Mouse (Mus musculus) lung, postnatal 0 days (tissue): Measurements from ENCODE around the gene Mrps10. TPM values are rescaled to one million over a fixed set of nuclear protein-coding genes. Genes with fewer than 3 reads are reported as not detected.

Experiments
- ATAC-seq: fragments of 200-750 bp; cut with Nextera tagmentation; 2 replicates; pipeline ENCODE4 v1.8.0; 2017; ENCODE audit warnings: moderate library complexity
- DNase-seq: peaks from one replicate; pipeline ENCODE4 v3.0.0-alpha.2; 2016; ENCODE audit warnings: low spot score
- H3K27ac ChIP-seq: fragments of 300-500 bp; sonication (generic); 2 replicates; pipeline ENCODE4 v1.5.1; 2014; ENCODE audit warnings: antibody characterized with exemption, mild to moderate bottlenecking, low read length, mixed read lengths
- H3K27me3 ChIP-seq: fragments of 300-500 bp; sonication (generic); replicated peaks from 2 replicates; pipeline ENCODE4 v1.6.1; 2014; ENCODE audit warnings: low read length, mixed read lengths; ENCODE audit not compliant: insufficient read depth
- H3K36me3 ChIP-seq: fragments of 300-500 bp; sonication (generic); 2 replicates; pipeline ENCODE4 v1.6.1; 2014; ENCODE audit warnings: low read length, mixed read lengths; ENCODE audit not compliant: insufficient read depth
- H3K4me1 ChIP-seq: fragments of 300-500 bp; sonication (generic); 2 replicates; pipeline ENCODE4 v1.6.1; 2014; ENCODE audit warnings: antibody characterized with exemption, low read depth, low read length, mixed read lengths; ENCODE audit not compliant: insufficient read depth
- H3K4me2 ChIP-seq: fragments of 300-500 bp; sonication (generic); replicated peaks from 2 replicates; pipeline ENCODE4 v1.6.1; 2014; ENCODE audit warnings: low read depth, mild to moderate bottlenecking, low read length, moderate library complexity, mixed read lengths
- H3K4me3 ChIP-seq: fragments of 300-500 bp; sonication (generic); 2 replicates; pipeline ENCODE4 v1.5.1; 2014; ENCODE audit warnings: low read depth, low read length
- H3K9ac ChIP-seq: fragments of 300-500 bp; sonication (generic); replicated peaks from 2 replicates; pipeline ENCODE4 v1.6.1; 2014; ENCODE audit warnings: low read depth, mild to moderate bottlenecking
- H3K9me3 ChIP-seq: fragments of 300-500 bp; sonication (generic); 2 replicates; pipeline ENCODE4 v1.6.1; 2016; ENCODE audit warnings: low read length, mixed read lengths
- CTCF ChIP-seq: IDR thresholded peaks from 2 replicates; pipeline ENCODE4 v1.5.1; 2016; ENCODE audit warnings: antibody characterized with exemption, mild to moderate bottlenecking
- EP300 ChIP-seq: IDR thresholded peaks from 2 replicates; pipeline ENCODE4 v1.6.1; 2016; ENCODE audit warnings: antibody characterized with exemption, mild to moderate bottlenecking, control low read depth
- WGBS: fragments of 180-500 bp; shearing (Covaris S2); extraction: QIAGEN DNeasy Blood & Tissue Kit; methylation state at CpG from one replicate; pipeline ENCODE4 v1.1.7; 2014; 5-methylcytosine and 5-hydroxymethylcytosine counted together
- polyA plus RNA-seq: library from polyadenylated mRNA; unstranded; fragments of >200 nt; fragmentation: Nextera tagmentation; extraction: Ambion mirVana; gene quantifications from 2 replicates; pipeline ENCODE4 v1.2.1, GENCODE M21; 2015

Gene Mrps10
- polyA plus RNA-seq, 1 experiment from 2014 or later, result 47.5 TPM

- H3K9ac ChIP-seq, result no peak overlapping the region
- TF ChIP-seq EP300 (no peak), CTCF (peak; percentile 84)
- no peak overlapping the region for H3K27ac ChIP-seq
- H3K27me3 ChIP-seq, result no peaks in the 10 kb centered on the region
- H3K36me3 ChIP-seq, result no peaks in the 10 kb centered on the region
- peak; percentile 50 for DNase-seq
- H3K9me3 ChIP-seq, result no peaks in the 10 kb centered on the region
- H3K4me1 ChIP-seq, result no peaks in the 10 kb centered on the region
- no peak overlapping the region for H3K4me3 ChIP-seq
- no peak overlapping the region for H3K4me2 ChIP-seq
- WGBS, result 50% methylated on average over 4 of the region's 4 CpGs
- no peak for ATAC-seq
These were observed 18.0 kb downstream of the Mrps10 start for GRCm38 (mm10) chr17:47386649-47387048.

GRCm38 (mm10) chr17:47394223-47394869 lies 25.7 kb downstream of the Mrps10 start:
- ATAC-seq (no peak), DNase-seq (peak; percentile 27)
- peak overlapping the region; percentile 28 for H3K4me3 ChIP-seq
- TF ChIP-seq CTCF, result no peak
- TF ChIP-seq EP300, result no peak
- no peaks in the 10 kb centered on the region for H3K27me3 ChIP-seq
- peak overlapping the region; percentile 56 for H3K4me2 ChIP-seq
- H3K27ac ChIP-seq, result no peak overlapping the region
- H3K4me1 ChIP-seq, result no peaks in the 10 kb centered on the region
- H3K9me3 ChIP-seq, result no peaks in the 10 kb centered on the region
- no peaks in the 10 kb centered on the region for H3K36me3 ChIP-seq
- peak overlapping the region; percentile 13; the same call in 1 of the 2 replicates for H3K9ac ChIP-seq
- 16% methylated on average over 24 of the region's 24 CpGs for WGBS

GRCm38 (mm10) chr17:47395376-47395913 lies 26.8 kb downstream of the Mrps10 start:
- DNase-seq, result peak; percentile 77
- Histone ChIP-seq H3K27me3 (no peaks in the 10 kb centered on the region), H3K27ac (no peak overlapping the region), H3K9ac (0 out of 2 replicates have a peak overlapping the region, but pooled peaks have one; percentile 13), H3K36me3 (no peaks in the 10 kb centered on the region), H3K4me1 (no peaks in the 10 kb centered on the region), H3K9me3 (no peaks in the 10 kb centered on the region), H3K4me3 (peak overlapping the region; percentile 28), H3K4me2 (peak overlapping the region; percentile 56)
- WGBS, result 3% methylated on average over 17 of the region's 20 CpGs
- 0 out of 2 replicates have a peak, but pooled peaks have one; percentile 11 for TF ChIP-seq EP300
- TF ChIP-seq CTCF, result no peak
- peak; percentile 92 for ATAC-seq

- Histone ChIP-seq H3K27me3 (no peaks in the 10 kb centered on the region), H3K9ac (no peak overlapping the region), H3K9me3 (no peaks in the 10 kb centered on the region), H3K4me2 (no peak overlapping the region), H3K36me3 (no peaks in the 10 kb centered on the region), H3K27ac (no peak overlapping the region), H3K4me3 (no peak overlapping the region), H3K4me1 (no peaks in the 10 kb centered on the region)
- no peak for TF ChIP-seq EP300
- no peak for TF ChIP-seq CTCF
- 81% methylated on average over 8 of the region's 8 CpGs for WGBS
- ATAC-seq, result no peak
- DNase-seq, result no peak
These were observed 30.4 kb downstream of the Mrps10 start for GRCm38 (mm10) chr17:47399091-47399490.

- Histone ChIP-seq H3K27ac (no peak within 1 kb of the TSS), H3K36me3 (no peaks in the 10 kb centered on the region), H3K9me3 (no peaks in the 10 kb centered on the region), H3K4me1 (no peaks in the 10 kb centered on the region), H3K4me2 (no peak within 1 kb of the TSS), H3K9ac (no peak within 1 kb of the TSS), H3K27me3 (no peaks in the 10 kb centered on the region), H3K4me3 (no peak within 1 kb of the TSS)
- DNase-seq, result no peak
- TF ChIP-seq EP300, result no peak
- no peak for TF ChIP-seq CTCF
- 62% methylated on average over 10 of the region's 10 CpGs for WGBS
- ATAC-seq, result no peak
These were observed 31.8 kb downstream of the Mrps10 start, which contains the start of gene Guca1a for GRCm38 (mm10) chr17:47400451-47400850. Gene Guca1a, minus strand, starts transcription at chr17:47400584.

- peaks cover 12% of the 10 kb centered on the region; the same call in 1 of the 2 replicates for H3K27me3 ChIP-seq
- TF ChIP-seq CTCF (no peak), EP300 (no peak)
These were observed 39.2 kb downstream of the Mrps10 start for GRCm38 (mm10) chr17:47407717-47408557.

More at GRCm38 (mm10) chr17:47407717-47408557, 39.2 kb downstream of the Mrps10 start:
- H3K27ac ChIP-seq, result no peak overlapping the region
- no peaks in the 10 kb centered on the region for H3K36me3 ChIP-seq
- no peak overlapping the region for H3K4me2 ChIP-seq
- no peaks in the 10 kb centered on the region for H3K4me1 ChIP-seq
- no peak for DNase-seq
- no peak for ATAC-seq
- WGBS, result 57% methylated on average over 10 of the region's 10 CpGs
- no peak overlapping the region for H3K4me3 ChIP-seq
- H3K9ac ChIP-seq, result no peak overlapping the region
- H3K9me3 ChIP-seq, result no peaks in the 10 kb centered on the region
